In the genomic region with DNA sequence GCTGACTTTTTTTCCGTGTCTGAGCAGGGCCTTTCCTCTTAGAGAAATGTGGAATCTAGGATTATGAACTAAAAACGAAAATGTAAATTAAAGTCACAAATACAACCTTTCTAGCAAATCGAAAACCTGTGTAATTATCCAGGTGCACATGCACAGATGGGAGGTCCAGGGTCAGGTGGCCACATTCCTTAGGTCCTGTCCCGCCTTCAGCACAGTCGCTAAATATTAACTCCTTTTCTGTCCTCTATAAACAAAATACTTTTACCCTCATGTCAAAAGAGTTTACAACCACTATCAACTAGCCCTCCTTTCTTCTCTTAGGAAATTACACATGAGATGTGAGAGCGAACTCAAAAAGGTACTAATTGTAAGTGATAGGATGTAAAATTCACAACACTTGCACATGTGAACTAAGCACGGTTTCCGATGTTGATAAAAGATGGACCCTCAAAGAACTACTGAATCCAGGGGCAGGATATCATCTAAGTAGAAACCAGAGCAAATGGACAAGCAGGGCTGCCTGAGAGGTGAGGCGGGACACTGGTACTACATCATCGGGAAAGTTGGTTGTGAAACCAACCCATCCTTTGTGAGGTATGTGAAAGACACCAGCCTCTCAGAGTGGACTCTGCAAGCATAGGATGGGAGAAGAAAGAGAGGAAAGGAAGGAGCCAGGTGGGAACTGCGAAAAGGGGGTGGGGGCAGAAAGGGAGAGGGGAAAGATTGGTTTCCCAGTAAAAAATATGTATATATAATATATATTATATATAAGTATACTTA, we compare ENCODE assay signal across 21 mouse cellular contexts. TPM values are rescaled to one million over a fixed set of nuclear protein-coding genes. Genes with fewer than 3 reads are reported as not detected.
A peak's percentile ranks its signal among the peaks of the same experiment; 100 is the strongest.
DNase-seq lines count a peak whose midpoint lies in the region; ATAC-seq and TF ChIP-seq lines count a peak whose summit lies in the region.
"Had no signal": no experiment of that assay in that cellular context is flagged by ENCODE, and none has a peak within 500 bp of the region (broad histone marks: within the 10 kb centered on the region; RNA-seq: fewer than 3 reads in every experiment).

No protein-coding gene starts in this region.

- no peak overlapping the region for H3K4me2 ChIP-seq in lung, embryonic 14.5 days
- H3K4me2 ChIP-seq in liver, postnatal 0 days (ENCODE audit: low read depth, low read length): no peak overlapping the region
- H3K4me2 ChIP-seq in stomach, postnatal 0 days (replicated peaks; ENCODE audit: low read depth): no peak overlapping the region
- H3K4me2 ChIP-seq: embryonic facial prominence, embryonic 12.5 days; forebrain, embryonic 13.5 days; heart, embryonic 15.5 days; limb, embryonic 13.5 days had no signal

- H3K27ac ChIP-seq in lung, embryonic 14.5 days (ENCODE audit: low read depth): peak overlapping the region; percentile 56
- H3K27ac ChIP-seq in liver, postnatal 0 days (ENCODE audit: low read depth): 0 out of 2 replicates have a peak overlapping the region, but pooled peaks have one; percentile 18
- H3K27ac ChIP-seq in stomach, postnatal 0 days (replicated peaks): peak overlapping the region; percentile 35; the same call in 1 of the 2 replicates
- H3K27ac ChIP-seq: embryonic facial prominence, embryonic 12.5 days; forebrain, embryonic 13.5 days; limb, embryonic 13.5 days had no signal

- no peaks in the 10 kb centered on the region for H3K9me3 ChIP-seq in lung, embryonic 14.5 days (ENCODE audit: low read depth, low read length)
- H3K9me3 ChIP-seq in liver, postnatal 0 days (ENCODE audit: low read length): no peaks in the 10 kb centered on the region
- H3K9me3 ChIP-seq in stomach, postnatal 0 days (ENCODE audit: control insufficient read depth, low read length): no peaks in the 10 kb centered on the region
- H3K9me3 ChIP-seq: embryonic facial prominence, embryonic 12.5 days; forebrain, embryonic 13.5 days; heart, embryonic 15.5 days; limb, embryonic 13.5 days had no signal

- peak; percentile 53 for DNase-seq in kidney, adult 9 months
- DNase-seq in kidney, postnatal 4 days: no peak
- no peak for DNase-seq in lung, embryonic 14.5 days
- DNase-seq in lung, postnatal 25 days (ENCODE audit: low spot score): no peak
- no peak for DNase-seq in liver, postnatal 0 days
- DNase-seq in stomach, postnatal 0 days (ENCODE audit: low spot score): no peak
- DNase-seq in spleen, postnatal 4 days (ENCODE audit: low spot score in 2 of 2): no peak
- DNase-seq: adrenal gland, postnatal 25 days; B cell, adult 2 months; cerebellum, adult 11 months; cerebellum, postnatal 10 days; heart, adult 2 months; heart, postnatal 4 days; midbrain, embryonic 14.5 days had no signal

- no peak for TF ChIP-seq CTCF in lung, embryonic 14.5 days (IDR thresholded peaks at IDR 0.05; ENCODE audit: low read depth)
- TF ChIP-seq CTCF in liver, postnatal 0 days (IDR thresholded peaks at IDR 0.05; ENCODE audit: low read depth): no peak
- no peak for TF ChIP-seq CTCF in stomach, postnatal 0 days (IDR thresholded peaks at IDR 0.05; ENCODE audit: low read depth)

- 65% methylated on average over 11 of the region's 11 CpGs for WGBS in lung, embryonic 14.5 days
- 62% methylated on average over 11 of the region's 11 CpGs for WGBS in liver, postnatal 0 days (ENCODE audit: insufficient replicate concordance)
- 48% methylated on average over 11 of the region's 11 CpGs for WGBS in stomach, postnatal 0 days

- TF ChIP-seq EP300 in liver, postnatal 0 days (IDR thresholded peaks at IDR 0.05; ENCODE audit: low read depth): no peak
- TF ChIP-seq EP300 in stomach, postnatal 0 days (optimal IDR thresholded peaks at IDR 0.05): no peak

- H3K9ac ChIP-seq in lung, embryonic 14.5 days: no peak overlapping the region
- H3K9ac ChIP-seq in liver, postnatal 0 days (replicated peaks): no peak overlapping the region
- H3K9ac ChIP-seq in stomach, postnatal 0 days (ENCODE audit: low read length): no peak overlapping the region
- H3K9ac ChIP-seq: embryonic facial prominence, embryonic 12.5 days; forebrain, embryonic 13.5 days; heart, embryonic 15.5 days; limb, embryonic 13.5 days had no signal

- no peaks in the 10 kb centered on the region for H3K36me3 ChIP-seq in lung, embryonic 14.5 days (ENCODE audit: insufficient read depth)
- H3K36me3 ChIP-seq in liver, postnatal 0 days (replicated peaks; ENCODE audit: insufficient read depth, low read length): no peaks in the 10 kb centered on the region; the same call in 1 of the 2 replicates
- peaks cover 4% of the 10 kb centered on the region; the same call in 1 of the 2 replicates for H3K36me3 ChIP-seq in stomach, postnatal 0 days (ENCODE audit: control insufficient read depth, insufficient read depth, low read length)
- H3K36me3 ChIP-seq: embryonic facial prominence, embryonic 12.5 days; heart, embryonic 15.5 days; limb, embryonic 13.5 days had no signal

- no peak for ATAC-seq in lung, embryonic 14.5 days (ENCODE audit: insufficient read depth)
- peak; percentile 62 for ATAC-seq in liver, postnatal 0 days
- no peak for ATAC-seq in stomach, postnatal 0 days (ENCODE audit: low FRiP score, low TSS enrichment)
- ATAC-seq: forebrain, embryonic 13.5 days; hindbrain, embryonic 16.5 days had no signal

- no peaks in the 10 kb centered on the region for H3K27me3 ChIP-seq in lung, embryonic 14.5 days (ENCODE audit: insufficient read depth, low read length)
- H3K27me3 ChIP-seq in liver, postnatal 0 days (ENCODE audit: insufficient read depth, low read length): no peaks in the 10 kb centered on the region
- H3K27me3 ChIP-seq in stomach, postnatal 0 days (ENCODE audit: control insufficient read depth, insufficient read depth, low read length): no peaks in the 10 kb centered on the region
- H3K27me3 ChIP-seq: embryonic facial prominence, embryonic 12.5 days; forebrain, embryonic 13.5 days; heart, embryonic 15.5 days had no signal

- H3K4me1 ChIP-seq in lung, embryonic 14.5 days (ENCODE audit: insufficient read depth): peaks cover 33% of the 10 kb centered on the region
- peaks cover 48% of the 10 kb centered on the region for H3K4me1 ChIP-seq in liver, postnatal 0 days (ENCODE audit: insufficient read depth)
- H3K4me1 ChIP-seq in stomach, postnatal 0 days (replicated peaks; ENCODE audit: control insufficient read depth, insufficient read depth): peaks cover 18% of the 10 kb centered on the region; the same call in 1 of the 2 replicates

- H3K4me3 ChIP-seq in lung, embryonic 14.5 days (ENCODE audit: low read depth, low read length): no peak overlapping the region
- no peak overlapping the region for H3K4me3 ChIP-seq in liver, postnatal 0 days (ENCODE audit: low read depth, low read length)
- H3K4me3 ChIP-seq in stomach, postnatal 0 days (ENCODE audit: low read depth, low read length): no peak overlapping the region
- H3K4me3 ChIP-seq: embryonic facial prominence, embryonic 12.5 days; erythroblast, embryonic 14.5 days; forebrain, embryonic 13.5 days; heart, adult 2 months; heart, embryonic 15.5 days; limb, embryonic 13.5 days; myocyte had no signal

RNA-seq across cellular contexts. Expression of gene Pik3r1, which starts 26.3 kb away (rescaled TPM):
- polyA plus RNA-seq in lung, embryonic 14.5 days (2014; fragmentation: Nextera tagmentation; extraction: Ambion mirVana): 33.4 and 36.5 TPM in 2 replicates
- polyA plus RNA-seq in liver, postnatal 0 days (2015; fragmentation: Nextera tagmentation; extraction: Ambion mirVana): 18.0 and 18.5 TPM in 2 replicates
- 36.0 and 44.6 TPM in 2 replicates for polyA plus RNA-seq in stomach, postnatal 0 days (2015; fragmentation: Nextera tagmentation; extraction: Ambion mirVana)
